Mouse (Mus musculus): ENCODE data around the gene Bmp5. TPM values are rescaled to one million over a fixed set of nuclear protein-coding genes. Genes with fewer than 3 reads are reported as not detected.
"Not testable (repeated sequence)": the region's sequence is repeated elsewhere in the genome, so short reads cannot be mapped to it uniquely, and the experiment has no call there.

Bmp5 gene
- polyA plus RNA-seq, 1 experiment from 2014 or later: 5.2 TPM

- TF ChIP-seq CTCF (IDR thresholded peaks at IDR 0.05; ENCODE audit: low read depth): no peak
These were observed 10.8 kb downstream of the Bmp5 start for GRCm38 (mm10) chr9:75785959-75786358.

DNA sequence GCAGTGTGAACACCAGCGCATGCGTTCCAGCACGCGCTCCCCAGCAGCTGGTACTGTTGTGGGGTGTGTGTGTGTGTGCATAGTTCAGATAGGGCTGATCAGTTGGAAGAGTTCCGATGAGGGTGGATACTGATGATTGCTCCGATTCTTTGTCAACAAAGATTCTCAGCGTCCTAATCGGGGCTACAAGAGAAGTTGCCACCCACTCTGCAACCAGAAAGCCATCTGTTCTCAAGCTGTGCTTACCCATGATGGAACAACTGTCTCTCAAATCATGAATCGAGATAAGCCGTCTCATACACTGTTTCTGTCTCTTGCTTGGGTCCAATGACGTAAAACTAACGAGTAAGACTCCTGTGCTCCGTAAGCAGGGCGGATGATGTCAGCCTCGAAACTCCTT lies 12.0 kb downstream of the Bmp5 start:
- TF ChIP-seq CTCF (IDR thresholded peaks at IDR 0.05; ENCODE audit: low read depth): no peak
- no peak for ATAC-seq
- Histone ChIP-seq H3K9ac (ENCODE audit: low read depth, low read length) (no peak overlapping the region), H3K27me3 (replicated peaks; ENCODE audit: control insufficient read depth, insufficient read depth, low read length) (no peaks in the 10 kb centered on the region), H3K4me1 (replicated peaks; ENCODE audit: control insufficient read depth, insufficient read depth, low read length) (no peaks in the 10 kb centered on the region), H3K36me3 (ENCODE audit: control insufficient read depth, insufficient read depth) (no peaks in the 10 kb centered on the region), H3K27ac (ENCODE audit: low read depth, low read length) (no peak overlapping the region), H3K4me2 (replicated peaks; ENCODE audit: low read depth) (0 out of 2 replicates have a peak overlapping the region, but pooled peaks have one; percentile 22), H3K4me3 (ENCODE audit: low read depth, low read length) (no peak overlapping the region), H3K9me3 (ENCODE audit: control insufficient read depth) (no peaks in the 10 kb centered on the region)
- 78% methylated on average over 15 of the region's 15 CpGs for WGBS

More at GRCm38 (mm10) chr9:75785959-75786358, 10.8 kb downstream of the Bmp5 start:
- Histone ChIP-seq H3K4me3 (ENCODE audit: low read depth, low read length) (no peak overlapping the region), H3K36me3 (ENCODE audit: control insufficient read depth, insufficient read depth) (no peaks in the 10 kb centered on the region), H3K4me1 (replicated peaks; ENCODE audit: control insufficient read depth, insufficient read depth, low read length) (no peaks in the 10 kb centered on the region), H3K9ac (ENCODE audit: low read depth, low read length) (no peak overlapping the region), H3K4me2 (replicated peaks; ENCODE audit: low read depth) (no peak overlapping the region), H3K27me3 (replicated peaks; ENCODE audit: control insufficient read depth, insufficient read depth, low read length) (no peaks in the 10 kb centered on the region), H3K9me3 (ENCODE audit: control insufficient read depth) (no peaks in the 10 kb centered on the region), H3K27ac (ENCODE audit: low read depth, low read length) (no peak overlapping the region)
- ATAC-seq: no peak
- 85% methylated on average over 5 of the region's 5 CpGs for WGBS

- no peak overlapping the region for H3K9ac ChIP-seq (ENCODE audit: low read depth, low read length)
- H3K9me3 ChIP-seq (ENCODE audit: control insufficient read depth): no peaks in the 10 kb centered on the region
- no peak overlapping the region for H3K4me3 ChIP-seq (ENCODE audit: low read depth, low read length)
- no peak overlapping the region for H3K4me2 ChIP-seq (replicated peaks; ENCODE audit: low read depth)
- ATAC-seq: no peak
- no peak overlapping the region for H3K27ac ChIP-seq (ENCODE audit: low read depth, low read length)
- 58% methylated on average over 7 of the region's 7 CpGs for WGBS
- no peaks in the 10 kb centered on the region for H3K36me3 ChIP-seq (ENCODE audit: control insufficient read depth, insufficient read depth)
- H3K4me1 ChIP-seq (replicated peaks; ENCODE audit: control insufficient read depth, insufficient read depth, low read length): no peaks in the 10 kb centered on the region
- no peaks in the 10 kb centered on the region for H3K27me3 ChIP-seq (replicated peaks; ENCODE audit: control insufficient read depth, insufficient read depth, low read length)
- no peak for TF ChIP-seq CTCF (IDR thresholded peaks at IDR 0.05; ENCODE audit: low read depth)
These were observed 14.8 kb downstream of the Bmp5 start for GRCm38 (mm10) chr9:75789879-75790428.

GRCm38 (mm10) chr9:75804940-75805339 lies 29.8 kb downstream of the Bmp5 start:
- 80% methylated on average over 6 of the region's 6 CpGs for WGBS
- H3K27ac ChIP-seq (ENCODE audit: low read depth, low read length): no peak overlapping the region
- no peak overlapping the region for H3K4me3 ChIP-seq (ENCODE audit: low read depth, low read length)
- H3K36me3 ChIP-seq (ENCODE audit: control insufficient read depth, insufficient read depth): no peaks in the 10 kb centered on the region
- no peak for ATAC-seq
- TF ChIP-seq CTCF (IDR thresholded peaks at IDR 0.05; ENCODE audit: low read depth): no peak
- H3K9ac ChIP-seq (ENCODE audit: low read depth, low read length): no peak overlapping the region
- H3K27me3 ChIP-seq (replicated peaks; ENCODE audit: control insufficient read depth, insufficient read depth, low read length): no peaks in the 10 kb centered on the region
- H3K9me3 ChIP-seq (ENCODE audit: control insufficient read depth): no peaks in the 10 kb centered on the region
- H3K4me1 ChIP-seq (replicated peaks; ENCODE audit: control insufficient read depth, insufficient read depth, low read length): no peaks in the 10 kb centered on the region
- no peak overlapping the region for H3K4me2 ChIP-seq (replicated peaks; ENCODE audit: low read depth)

DNA sequence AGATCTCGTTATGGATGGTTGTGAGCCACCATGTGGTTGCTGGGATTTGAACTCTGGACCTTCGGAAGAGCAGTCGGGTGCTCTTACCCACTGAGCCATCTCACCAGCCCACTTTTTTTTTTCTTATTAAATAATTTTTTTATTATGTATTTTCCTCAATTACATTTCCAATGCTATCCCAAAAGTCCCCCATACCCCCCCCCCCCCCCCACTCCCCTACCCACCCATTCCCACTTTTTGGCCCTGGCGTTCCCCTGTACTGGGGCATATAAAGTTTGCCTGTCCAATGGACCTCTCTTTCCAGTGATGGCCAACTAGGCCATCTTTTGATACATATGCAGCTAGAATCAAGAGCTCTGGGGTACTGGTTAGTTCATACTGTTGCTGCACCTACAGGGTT lies 33.0 kb downstream of the Bmp5 start:
- ATAC-seq; H3K4me1 ChIP-seq (replicated peaks; ENCODE audit: control insufficient read depth, insufficient read depth, low read length); H3K36me3 ChIP-seq (ENCODE audit: control insufficient read depth, insufficient read depth); H3K27ac ChIP-seq (ENCODE audit: low read depth, low read length); H3K9ac ChIP-seq (ENCODE audit: low read depth, low read length); H3K9me3 ChIP-seq (ENCODE audit: control insufficient read depth); H3K4me3 ChIP-seq (ENCODE audit: low read depth, low read length); H3K4me2 ChIP-seq (replicated peaks; ENCODE audit: low read depth); H3K27me3 ChIP-seq (replicated peaks; ENCODE audit: control insufficient read depth, insufficient read depth, low read length): not testable (repeated sequence)
- WGBS: 81% methylated on average over 3 of the region's 4 CpGs

DNA sequence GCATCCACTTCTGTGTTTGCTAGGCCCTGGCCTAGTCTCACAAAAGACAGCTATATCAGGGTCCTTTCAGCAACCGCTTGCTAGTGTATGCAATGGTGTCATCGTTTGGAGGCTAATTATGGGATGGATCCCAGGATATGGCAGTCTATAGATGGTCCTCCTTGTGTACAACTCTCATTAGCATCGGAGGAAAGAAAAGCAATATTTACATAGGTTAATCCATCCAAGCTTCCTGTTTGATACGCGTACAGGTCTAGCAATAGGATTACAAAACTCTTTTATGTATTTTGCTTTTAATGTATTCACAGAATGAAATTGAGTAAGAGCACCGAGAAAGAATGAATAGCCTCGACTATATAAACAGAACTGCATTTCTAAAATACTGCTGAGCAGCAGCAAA lies 33.5 kb downstream of the Bmp5 start:
- TF ChIP-seq CTCF (IDR thresholded peaks at IDR 0.05; ENCODE audit: low read depth): no peak
- WGBS: 76% methylated on average over 7 of the region's 7 CpGs
- no peaks in the 10 kb centered on the region for H3K27me3 ChIP-seq (replicated peaks; ENCODE audit: control insufficient read depth, insufficient read depth, low read length)
- H3K4me1 ChIP-seq (replicated peaks; ENCODE audit: control insufficient read depth, insufficient read depth, low read length): no peaks in the 10 kb centered on the region
- no peaks in the 10 kb centered on the region for H3K36me3 ChIP-seq (ENCODE audit: control insufficient read depth, insufficient read depth)
- ATAC-seq: no peak
- no peaks in the 10 kb centered on the region for H3K9me3 ChIP-seq (ENCODE audit: control insufficient read depth)
- no peak overlapping the region for H3K27ac ChIP-seq (ENCODE audit: low read depth, low read length)
- H3K9ac ChIP-seq (ENCODE audit: low read depth, low read length): no peak overlapping the region
- H3K4me3 ChIP-seq (ENCODE audit: low read depth, low read length): no peak overlapping the region
- H3K4me2 ChIP-seq (replicated peaks; ENCODE audit: low read depth): no peak overlapping the region

GRCm38 (mm10) chr9:75815161-75815560 lies 40.0 kb downstream of the Bmp5 start:
- Histone ChIP-seq H3K36me3 (ENCODE audit: control insufficient read depth, insufficient read depth) (no peaks in the 10 kb centered on the region), H3K4me3 (ENCODE audit: low read depth, low read length) (no peak overlapping the region), H3K4me1 (replicated peaks; ENCODE audit: control insufficient read depth, insufficient read depth, low read length) (no peaks in the 10 kb centered on the region), H3K27ac (ENCODE audit: low read depth, low read length) (no peak overlapping the region), H3K4me2 (replicated peaks; ENCODE audit: low read depth) (no peak overlapping the region), H3K9me3 (ENCODE audit: control insufficient read depth) (no peaks in the 10 kb centered on the region), H3K9ac (ENCODE audit: low read depth, low read length) (no peak overlapping the region), H3K27me3 (replicated peaks; ENCODE audit: control insufficient read depth, insufficient read depth, low read length) (no peaks in the 10 kb centered on the region)
- no peak for TF ChIP-seq CTCF (IDR thresholded peaks at IDR 0.05; ENCODE audit: low read depth)
- 91% methylated on average over 1 of the region's 1 CpGs for WGBS
- no peak for ATAC-seq
